Mouse (Mus musculus) heart, postnatal 0 days (tissue): ENCODE results near the gene Il17rb.
A peak's percentile ranks its signal among the peaks of the same experiment; 100 is the strongest.

Source experiments
- CTCF ChIP-seq: IDR thresholded peaks from 2 replicates; pipeline ENCODE4 v1.5.1; 2016; ENCODE audit warnings: antibody characterized with exemption, control low read depth, low read depth
- EP300 ChIP-seq: IDR thresholded peaks from 2 replicates; pipeline ENCODE4 v1.6.1; 2016; ENCODE audit warnings: antibody characterized with exemption, low read depth

GRCm38 (mm10) chr14:29980447-29981205 lies 28.1 kb downstream of the Il17rb start:
- TF ChIP-seq EP300 (no peak), CTCF (peak; percentile 39)
